Mouse (Mus musculus) naive thymus-derived CD4-positive, alpha-beta T cell, adult 5 months (primary cell): ENCODE measurements around the gene Cisd1. TPM values are rescaled to one million over a fixed set of nuclear protein-coding genes. Genes with fewer than 3 reads are reported as not detected.

Experiments
- polyA plus RNA-seq: library from polyadenylated mRNA; unstranded; fragments of 100-300 nt; shearing (Covaris generic); gene quantifications from one replicate; pipeline ENCODE4 v1.2.1, GENCODE M21; 2017

Gene Cisd1
- polyA plus RNA-seq: 13.5 TPM

GRCm38 (mm10) chr10:71344579-71345143 is at the start of gene Cisd1:
TSS of gene Cisd1 (minus strand) at chr10:71344954.

DNA sequence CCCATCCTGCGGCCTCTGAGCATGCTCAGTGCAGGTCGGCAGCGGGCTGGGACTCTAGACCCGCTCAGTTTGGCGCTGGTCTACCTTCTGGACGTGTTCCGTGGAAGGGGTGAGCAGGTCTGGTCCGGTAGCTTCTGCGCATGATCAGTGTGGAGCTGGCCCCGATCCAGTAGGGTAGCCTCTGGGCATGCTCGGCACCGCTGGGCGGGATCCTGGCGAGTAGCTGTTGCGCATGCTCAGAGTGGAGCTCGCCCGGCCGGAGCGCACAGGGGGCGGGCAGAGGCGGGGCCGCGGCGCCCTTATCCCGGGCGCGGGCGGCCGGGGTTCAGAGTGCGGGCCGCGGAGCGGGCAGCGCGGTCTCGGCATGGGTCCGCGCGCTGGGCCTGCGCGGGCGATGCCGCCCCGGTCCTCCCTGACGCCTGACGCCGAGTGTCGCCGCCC is 2.8 kb upstream of the Cisd1 start, which contains the start of gene Ipmk:
TSS of gene Ipmk (plus strand) at position 255 of the 441 bp plus-strand sequence.

DNA sequence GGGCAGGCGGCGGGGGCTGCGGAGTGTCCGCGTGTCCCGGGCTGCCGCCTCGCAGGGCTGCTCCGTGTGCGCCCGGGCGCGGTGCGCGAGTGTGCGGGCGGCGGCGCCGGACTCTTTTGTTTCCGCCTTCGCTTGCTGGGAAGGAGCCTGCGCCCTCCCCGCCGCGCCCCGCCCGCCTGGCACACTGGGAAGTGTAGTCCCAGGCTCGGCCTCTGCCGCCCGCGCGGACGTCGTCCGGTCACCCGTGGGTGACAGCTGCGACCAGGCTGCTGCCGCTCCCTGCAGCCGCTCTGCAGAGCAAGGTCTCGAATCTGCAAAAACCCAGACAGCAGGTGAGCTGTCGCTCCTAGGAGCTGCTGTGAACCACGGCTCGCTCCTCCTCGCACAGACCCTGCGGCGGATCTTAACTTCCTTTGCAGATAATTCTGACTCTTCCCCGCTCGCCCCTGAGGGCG is 59.6 kb downstream of the Cisd1 start, which contains the start of gene Ube2d1:
TSS of gene Ube2d1 (minus strand) at position 137 of the 455 bp plus-strand sequence.

Other genes starting within 250 kb of the Cisd1 start
- not detected for gene Bicc1, start 185.3 kb downstream of the Cisd1 start, polyA plus RNA-seq
- 98.8 TPM for gene Tfam, start 106.7 kb downstream of the Cisd1 start, polyA plus RNA-seq
- gene Ube2d1, start 59.7 kb downstream of the Cisd1 start, polyA plus RNA-seq: 63.3 TPM
- gene Ipmk, start 2.8 kb upstream of the Cisd1 start, polyA plus RNA-seq: 34.1 TPM